Mouse (Mus musculus): Measurements from ENCODE around the gene Vcl. TPM values are rescaled to one million over a fixed set of nuclear protein-coding genes. Genes with fewer than 3 reads are reported as not detected.

Gene Vcl
- polyA plus RNA-seq (2014; fragmentation: Illumina TruSeq; extraction: RNeasy Lipid Tissue Mini Kit (QIAGEN cat#74804); ENCODE audit: low read depth, low replicate concordance), result 31.9 TPM

DNA sequence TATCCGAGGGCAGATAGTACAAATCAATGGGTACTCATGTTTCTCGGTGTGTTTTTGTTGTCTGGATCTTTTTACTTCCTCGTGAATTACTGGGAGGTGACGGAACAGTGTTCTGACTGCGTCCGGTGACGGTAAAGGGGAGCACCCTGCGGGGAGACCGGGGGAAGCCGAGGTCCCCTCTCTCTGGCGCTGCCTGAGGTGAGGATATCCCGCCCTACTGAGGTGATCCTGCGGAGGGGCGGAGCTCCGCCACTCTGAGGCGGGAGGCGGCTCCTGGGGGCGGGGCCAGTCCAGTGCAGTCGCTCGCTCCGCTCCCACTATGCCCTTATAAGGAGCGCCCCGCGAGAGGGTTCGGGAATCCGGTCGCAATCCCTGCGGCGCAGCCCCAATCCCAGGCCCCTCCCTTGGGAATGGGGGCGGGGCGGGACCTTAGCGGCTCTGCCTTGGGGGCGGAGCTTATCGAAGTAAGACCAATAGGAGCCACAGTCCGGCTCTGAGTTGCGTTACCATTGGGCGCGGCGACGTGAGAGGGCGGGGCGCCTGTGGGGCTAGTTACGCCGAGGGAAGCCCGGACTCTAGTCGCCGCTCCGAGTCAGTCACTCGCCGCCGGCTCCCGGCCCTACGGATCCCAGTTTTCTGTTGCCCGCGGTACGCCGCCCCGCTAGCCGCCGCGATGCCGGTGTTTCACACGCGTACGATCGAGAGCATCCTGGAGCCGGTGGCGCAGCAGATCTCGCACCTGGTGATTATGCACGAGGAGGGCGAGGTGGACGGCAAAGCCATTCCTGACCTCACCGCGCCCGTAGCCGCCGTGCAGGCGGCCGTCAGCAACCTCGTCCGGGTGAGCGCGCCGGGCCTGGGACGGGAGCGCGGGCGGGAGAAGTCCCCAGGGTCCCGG is at the start of gene Vcl:
Gene Vcl (plus strand): TSS at position 551 of the 898 bp plus-strand sequence.

DNA sequence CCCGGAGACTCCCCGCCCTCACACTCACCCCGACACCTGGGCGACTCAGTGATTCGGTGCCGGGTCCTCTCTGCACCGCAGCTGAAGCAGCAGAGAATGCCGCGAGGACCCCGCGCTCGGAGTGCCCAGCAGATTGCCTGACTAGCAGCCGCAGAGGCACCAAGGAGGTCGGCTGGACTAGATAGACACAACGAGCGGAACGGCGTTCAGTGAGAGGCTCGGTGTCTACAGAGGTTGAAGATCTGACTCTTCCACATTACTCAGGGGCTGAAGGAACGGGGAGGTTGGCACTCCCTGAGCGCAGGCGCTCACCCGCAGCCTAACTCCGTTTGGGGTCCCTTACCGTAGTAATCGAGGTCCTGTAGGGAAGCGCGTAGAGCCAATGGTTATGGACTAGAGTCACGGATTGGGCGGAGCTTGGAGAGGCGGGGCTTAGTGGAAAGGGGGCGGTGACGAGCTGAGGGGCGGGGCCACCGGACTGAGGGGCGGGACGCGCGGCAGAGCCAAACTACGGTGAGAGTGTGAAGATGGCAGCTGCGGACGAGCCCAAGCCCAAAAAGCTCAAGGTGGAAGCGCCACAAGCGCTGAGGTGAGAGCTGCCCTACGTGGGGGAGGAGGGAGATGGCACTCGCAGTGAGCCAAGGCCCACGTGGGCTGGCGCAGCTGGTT is 123.0 kb downstream of the Vcl start, which contains the start of the genes Ap3m1 and Adk:
Gene Ap3m1 (minus strand): TSS at position 397 of the 669 bp plus-strand sequence.
Gene Adk (plus strand): TSS at position 463 of the 669 bp plus-strand sequence.

Other genes with a start within 250 kb of the Vcl start
- 4.8 TPM for gene Fut11, start 234.4 kb upstream of the Vcl start, polyA plus RNA-seq (2014; fragmentation: Illumina TruSeq; extraction: RNeasy Lipid Tissue Mini Kit (QIAGEN cat#74804); ENCODE audit: low read depth, low replicate concordance)
- gene Chchd1, start 226.4 kb upstream of the Vcl start, polyA plus RNA-seq (2014; fragmentation: Illumina TruSeq; extraction: RNeasy Lipid Tissue Mini Kit (QIAGEN cat#74804); ENCODE audit: low read depth, low replicate concordance), result 71.1 TPM
- gene Zswim8, start 221.8 kb upstream of the Vcl start, polyA plus RNA-seq (2014; fragmentation: Illumina TruSeq; extraction: RNeasy Lipid Tissue Mini Kit (QIAGEN cat#74804); ENCODE audit: low read depth, low replicate concordance), result 11.4 TPM
- gene Ndst2, start 194.8 kb upstream of the Vcl start, polyA plus RNA-seq (2014; fragmentation: Illumina TruSeq; extraction: RNeasy Lipid Tissue Mini Kit (QIAGEN cat#74804); ENCODE audit: low read depth, low replicate concordance), result 4.3 TPM
- 20.8 TPM for gene Camk2g, start 135.3 kb upstream of the Vcl start, polyA plus RNA-seq (2014; fragmentation: Illumina TruSeq; extraction: RNeasy Lipid Tissue Mini Kit (QIAGEN cat#74804); ENCODE audit: low read depth, low replicate concordance)
- gene Plau, start 92.7 kb upstream of the Vcl start, polyA plus RNA-seq (2014; fragmentation: Illumina TruSeq; extraction: RNeasy Lipid Tissue Mini Kit (QIAGEN cat#74804); ENCODE audit: low read depth, low replicate concordance), result 0.91 TPM
- gene Ap3m1, start 123.1 kb downstream of the Vcl start, polyA plus RNA-seq (2014; fragmentation: Illumina TruSeq; extraction: RNeasy Lipid Tissue Mini Kit (QIAGEN cat#74804); ENCODE audit: low read depth, low replicate concordance), result 150 TPM
- gene Adk, start 123.2 kb downstream of the Vcl start, polyA plus RNA-seq (2014; fragmentation: Illumina TruSeq; extraction: RNeasy Lipid Tissue Mini Kit (QIAGEN cat#74804); ENCODE audit: low read depth, low replicate concordance), result 78.4 TPM